In the genomic region with DNA sequence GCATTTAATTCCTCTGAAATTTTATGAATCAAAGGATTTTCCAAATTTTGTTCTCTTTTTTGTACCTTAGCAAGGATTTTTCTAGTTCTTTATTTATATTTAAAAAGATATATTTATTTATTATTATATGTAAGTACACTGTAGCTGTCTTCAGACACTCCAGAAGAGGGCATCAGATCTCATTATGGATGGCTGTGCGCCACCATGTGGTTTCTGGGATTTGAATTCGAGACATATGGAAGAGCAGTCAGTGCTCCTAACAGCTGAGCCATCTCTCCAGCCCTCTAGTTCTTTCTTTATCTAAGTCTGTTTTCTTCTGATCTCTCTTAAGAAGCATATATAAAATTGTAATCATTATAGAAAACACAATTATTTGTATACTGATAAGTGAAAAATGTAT, we compare ENCODE assay signal across 35 mouse cellular contexts. TPM values are rescaled to one million over a fixed set of nuclear protein-coding genes. Genes with fewer than 3 reads are reported as not detected.
"Had no signal": no experiment of that assay in that cellular context is flagged by ENCODE, and none has a peak within 500 bp of the region (broad histone marks: within the 10 kb centered on the region; RNA-seq: fewer than 3 reads in every experiment).

No protein-coding gene starts in this region.

RNA-seq across cellular contexts. Expression of gene Vmn1r64, which starts 12.9 kb away (rescaled TPM):
- total RNA-seq: common myeloid progenitor, adult 5-6 weeks; forebrain, postnatal 0 days; gastrocnemius, adult 18-20 months; gastrocnemius, adult 2 months; gastrocnemius, adult 8-10 months; gastrocnemius, postnatal 10 days; gastrocnemius, postnatal 14 days; gastrocnemius, postnatal 25 days; gastrocnemius, postnatal 36 days; gastrocnemius, postnatal 4 days; granulocyte monocyte progenitor cell, adult 5-6 weeks; heart, adult 18-20 months; heart, adult 2 months; heart, adult 8-10 months had no signal
- polyA plus RNA-seq: cortical plate, adult 2 months; embryonic facial prominence, embryonic 10.5 days; embryonic facial prominence, embryonic 11.5 days; embryonic facial prominence, embryonic 12.5 days; embryonic facial prominence, embryonic 13.5 days; embryonic facial prominence, embryonic 14.5 days; embryonic facial prominence, embryonic 15.5 days; erythroblast, embryonic 14.5 days; forebrain, embryonic 10.5 days; forebrain, embryonic 11.5 days; forebrain, embryonic 12.5 days; forebrain, embryonic 13.5 days; forebrain, embryonic 14.5 days; forebrain, embryonic 15.5 days; forebrain, embryonic 16.5 days; forebrain, postnatal 0 days; frontal cortex, adult 2 months; gonadal fat pad, adult 2 months; heart, adult 2 months; heart, embryonic 10.5 days; heart, embryonic 11.5 days; heart, embryonic 12.5 days; heart, embryonic 13.5 days had no signal
